In the genomic region with DNA sequence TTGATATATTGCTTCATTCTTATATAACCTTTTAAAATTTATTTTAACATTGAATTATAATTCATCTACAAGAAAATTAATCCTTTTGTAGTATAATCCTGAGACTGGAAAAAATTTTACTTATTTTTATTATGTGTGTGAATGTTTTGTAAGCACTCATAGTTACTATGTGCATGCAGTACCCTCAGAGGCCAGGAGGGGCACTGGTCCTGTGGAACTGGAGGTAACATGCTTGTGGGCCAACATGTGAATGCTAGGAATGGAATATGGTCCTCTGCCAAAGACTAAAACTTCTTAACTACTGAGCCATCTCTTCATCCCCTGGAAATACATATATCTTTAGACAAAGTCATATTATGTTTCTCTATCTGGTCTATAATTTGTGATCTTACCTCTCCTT, we compare ENCODE assay signal across 11 mouse cellular contexts.
DNase-seq lines count a peak whose midpoint lies in the region; TF ChIP-seq lines count a peak whose summit lies in the region.
"Had no signal": no experiment of that assay in that cellular context is flagged by ENCODE, and none has a peak within 500 bp of the region (broad histone marks: within the 10 kb centered on the region; RNA-seq: fewer than 3 reads in every experiment).

No protein-coding gene starts in this region.

- peak; percentile 37 for TF ChIP-seq CTCF in left cerebral cortex, adult 2 months (IDR thresholded peaks at IDR 0.05)
- TF ChIP-seq CTCF in E14TG2a.4 (conservative IDR thresholded peaks at IDR 0.05; ENCODE audit: low read length) = peak; percentile 69
- TF ChIP-seq CTCF in embryonic fibroblast, embryonic 13.5 days (IDR thresholded peaks at IDR 0.05; ENCODE audit: borderline replicate concordance, insufficient read depth, low read length) = peak; percentile 33; the same call in 1 of the 2 replicates

- no peak for TF ChIP-seq POLR2A in embryonic fibroblast, embryonic 13.5 days (IDR thresholded peaks at IDR 0.05; ENCODE audit: low read depth, low read length)

- H3K4me3 ChIP-seq in left cerebral cortex, adult 2 months = no peak overlapping the region
- H3K4me3 ChIP-seq in E14TG2a.4 (replicated peaks; ENCODE audit: low read length) = no peak overlapping the region
- H3K4me3 ChIP-seq in embryonic fibroblast, embryonic 13.5 days (ENCODE audit: insufficient read depth, low read length) = no peak overlapping the region
- H3K4me3 ChIP-seq: embryonic facial prominence, embryonic 13.5 days; kidney, embryonic 15.5 days had no signal

- H3K36me3 ChIP-seq in E14TG2a.4 (ENCODE audit: insufficient read depth, low read length) = no peaks in the 10 kb centered on the region
- H3K36me3 ChIP-seq: embryonic facial prominence, embryonic 13.5 days; kidney, embryonic 15.5 days had no signal

- peak; percentile 37 for DNase-seq in embryo, embryonic 10 days (ENCODE audit: low spot score)
- no peak for DNase-seq in embryo, embryonic 11 days
- no peak for DNase-seq in left cerebral cortex, adult 2 months (ENCODE audit: extremely low spot score in 1 of 2, low spot score in 2 of 2)
- DNase-seq in left cerebral cortex, postnatal 25 days (ENCODE audit: low spot score in 2 of 2) = no peak
- DNase-seq in adipocyte (ENCODE audit: low spot score) = no peak
- DNase-seq in adrenal gland, adult (ENCODE audit: inconsistent age in 2 of 2, low spot score in 1 of 2) = no peak
- DNase-seq: heart, adult 11 months had no signal

- H3K9me3 ChIP-seq in E14TG2a.4 (ENCODE audit: low read length) = no peaks in the 10 kb centered on the region
- H3K9me3 ChIP-seq: embryonic facial prominence, embryonic 13.5 days; kidney, embryonic 15.5 days had no signal

- no peak overlapping the region for H3K27ac ChIP-seq in left cerebral cortex, adult 2 months
- H3K27ac ChIP-seq in embryonic fibroblast, embryonic 13.5 days (ENCODE audit: insufficient read depth, low read length) = no peak overlapping the region
- H3K27ac ChIP-seq: embryonic facial prominence, embryonic 13.5 days; kidney, embryonic 15.5 days had no signal

- no peaks in the 10 kb centered on the region for H3K27me3 ChIP-seq in E14TG2a.4 (ENCODE audit: insufficient read depth, low read length)
- H3K27me3 ChIP-seq: embryonic facial prominence, embryonic 13.5 days; kidney, embryonic 15.5 days had no signal

- intact Hi-C loops in left cerebral cortex, adult 2 months (cut with DNase I) = no loop called here
- intact Hi-C loops in left cerebral cortex, postnatal 25 days (cut with DNase I) = no loop called here

- no peaks in the 10 kb centered on the region for H3K4me1 ChIP-seq in E14TG2a.4 (replicated peaks; ENCODE audit: low read depth, low read length)
- no peaks in the 10 kb centered on the region for H3K4me1 ChIP-seq in embryonic fibroblast, embryonic 13.5 days (ENCODE audit: control insufficient read depth, insufficient read depth, low read length)
- H3K4me1 ChIP-seq: embryonic facial prominence, embryonic 13.5 days; kidney, embryonic 15.5 days had no signal
